Mouse (Mus musculus): Measurements from ENCODE around the gene Evi2. TPM values are rescaled to one million over a fixed set of nuclear protein-coding genes. Genes with fewer than 3 reads are reported as not detected.

Gene Evi2
- polyA plus RNA-seq, 1 experiment = not detected

DNA sequence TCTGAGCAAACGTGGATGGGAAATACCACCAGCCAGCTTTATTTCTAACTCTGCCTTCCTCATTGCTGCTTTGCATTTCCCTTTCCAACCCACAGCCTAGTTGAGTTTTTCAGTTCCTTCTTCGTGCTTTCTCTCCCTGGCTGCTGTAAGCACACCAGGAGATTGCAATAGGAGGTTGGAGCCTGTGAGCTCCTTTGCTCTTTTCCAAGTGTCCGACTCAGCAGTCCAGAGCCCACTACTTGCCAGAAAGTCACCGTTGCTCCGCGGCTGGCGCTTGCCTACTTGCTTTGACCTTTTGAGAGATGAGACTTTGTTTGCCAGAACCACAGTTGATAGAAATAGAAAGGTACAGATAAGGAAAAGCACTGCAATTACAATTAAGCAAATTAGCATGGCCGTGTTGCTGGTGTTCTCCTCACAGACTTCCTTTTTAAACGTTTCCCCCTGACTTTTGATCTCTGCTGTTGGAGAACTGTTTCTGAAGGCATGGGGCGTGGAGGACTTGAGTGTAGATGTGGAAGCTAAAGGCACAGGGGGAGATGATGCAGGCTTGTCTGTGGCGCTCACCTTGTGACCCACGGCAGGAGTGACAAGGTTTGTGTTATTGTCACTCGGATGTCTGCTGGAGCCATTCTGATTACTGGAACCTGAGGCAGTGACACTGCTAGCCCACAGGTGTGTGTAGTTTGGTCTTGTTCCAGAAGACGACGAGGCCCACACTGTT is 3.2 kb downstream of the Evi2 start:
- Histone ChIP-seq H3K27ac (ENCODE audit: insufficient read depth, low read length) (no peak overlapping the region), H3K4me1 (ENCODE audit: control insufficient read depth, insufficient read depth, low read length) (peaks cover 2% of the 10 kb centered on the region; the same call in 1 of the 2 replicates), H3K4me3 (ENCODE audit: insufficient read depth, low read length) (no peak overlapping the region)
- TF ChIP-seq CTCF (IDR thresholded peaks at IDR 0.05; ENCODE audit: borderline replicate concordance, insufficient read depth, low read length) (no peak), POLR2A (IDR thresholded peaks at IDR 0.05; ENCODE audit: low read depth, low read length) (no peak)

DNA sequence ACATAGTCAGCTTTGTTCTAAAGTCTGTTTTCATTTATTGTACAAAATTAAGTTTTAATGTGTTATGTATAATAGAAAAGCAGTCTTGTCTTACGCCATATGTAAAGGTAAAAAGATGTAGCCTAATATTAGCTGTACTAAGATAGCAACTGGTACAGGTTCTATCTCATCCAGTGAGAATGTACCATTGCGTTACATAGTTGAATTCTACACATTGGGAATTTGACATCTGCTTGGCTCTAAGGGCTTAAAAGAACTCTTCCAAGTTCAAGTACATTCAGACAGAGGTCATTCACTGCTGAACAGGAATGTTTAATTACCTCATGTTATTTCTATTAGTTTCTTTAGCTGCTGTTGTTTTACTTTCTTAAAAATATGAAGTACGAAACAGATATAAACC is 3.8 kb downstream of the Evi2 start:
- H3K4me3 ChIP-seq (ENCODE audit: insufficient read depth, low read length) = no peak overlapping the region
- TF ChIP-seq CTCF (IDR thresholded peaks at IDR 0.05; ENCODE audit: borderline replicate concordance, insufficient read depth, low read length) (no peak), POLR2A (IDR thresholded peaks at IDR 0.05; ENCODE audit: low read depth, low read length) (no peak)
- no peak overlapping the region for H3K27ac ChIP-seq (ENCODE audit: insufficient read depth, low read length)
- peaks cover 2% of the 10 kb centered on the region; the same call in 1 of the 2 replicates for H3K4me1 ChIP-seq (ENCODE audit: control insufficient read depth, insufficient read depth, low read length)

DNA sequence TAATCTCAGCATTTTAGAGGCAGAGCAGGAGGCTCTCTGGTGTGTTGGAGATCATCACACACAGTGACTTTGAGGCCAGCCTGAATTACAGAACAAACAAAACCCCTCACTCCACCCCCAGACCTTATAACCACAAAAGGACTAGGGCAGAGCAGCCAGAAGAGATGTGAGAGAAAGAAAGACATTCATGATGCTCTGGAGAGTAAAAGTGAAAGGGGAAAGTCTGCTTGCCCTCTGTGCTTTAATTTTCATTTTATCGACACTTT is 6.1 kb downstream of the Evi2 start:
- peaks cover 2% of the 10 kb centered on the region; the same call in 1 of the 2 replicates for H3K4me1 ChIP-seq (ENCODE audit: control insufficient read depth, insufficient read depth, low read length)
- no peak overlapping the region for H3K27ac ChIP-seq (ENCODE audit: insufficient read depth, low read length)
- H3K4me3 ChIP-seq (ENCODE audit: insufficient read depth, low read length) = no peak overlapping the region
- TF ChIP-seq POLR2A (IDR thresholded peaks at IDR 0.05; ENCODE audit: low read depth, low read length) (no peak), CTCF (IDR thresholded peaks at IDR 0.05; ENCODE audit: borderline replicate concordance, insufficient read depth, low read length) (no peak)

DNA sequence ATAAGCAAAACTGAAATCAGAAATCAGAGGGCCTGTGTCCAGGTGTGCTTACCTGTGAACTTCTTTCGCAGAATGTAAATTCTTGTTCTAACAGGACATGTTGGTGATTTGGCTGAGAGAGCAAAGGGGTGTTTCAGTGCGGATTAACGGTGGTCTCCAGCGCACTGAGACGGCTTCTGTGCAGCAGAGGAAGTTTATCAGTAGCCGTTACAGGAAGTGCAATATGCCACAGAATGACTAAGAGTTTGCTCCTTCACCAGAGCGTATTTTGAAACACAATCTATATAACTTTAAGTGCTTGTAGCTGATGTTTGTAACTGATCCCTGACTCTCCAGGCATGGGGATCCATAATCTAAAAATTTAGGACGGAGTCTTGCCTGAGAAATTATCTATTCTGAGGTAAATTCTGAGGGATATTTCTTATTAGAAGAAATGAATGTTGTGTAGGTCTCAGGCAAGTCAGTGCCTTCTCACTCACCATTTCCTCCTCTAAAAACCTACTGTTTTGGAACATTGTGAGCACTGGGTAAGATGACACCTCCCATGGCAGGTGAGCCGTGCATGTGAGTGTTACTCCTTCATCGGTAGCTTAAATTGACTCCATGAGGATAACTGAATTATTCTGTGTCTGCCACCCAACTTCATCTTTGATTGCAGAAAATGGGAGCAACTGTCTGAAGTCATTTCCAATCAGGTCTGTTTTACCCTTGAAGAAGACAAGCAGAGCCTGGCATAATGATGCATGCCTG is 6.7 kb downstream of the Evi2 start, which contains the start of gene Evi2b:
Gene Evi2b (minus strand): TSS at position 203 of the 750 bp plus-strand sequence.
- TF ChIP-seq CTCF (IDR thresholded peaks at IDR 0.05; ENCODE audit: borderline replicate concordance, insufficient read depth, low read length) = no peak
- no peak for TF ChIP-seq POLR2A (IDR thresholded peaks at IDR 0.05; ENCODE audit: low read depth, low read length)

DNA sequence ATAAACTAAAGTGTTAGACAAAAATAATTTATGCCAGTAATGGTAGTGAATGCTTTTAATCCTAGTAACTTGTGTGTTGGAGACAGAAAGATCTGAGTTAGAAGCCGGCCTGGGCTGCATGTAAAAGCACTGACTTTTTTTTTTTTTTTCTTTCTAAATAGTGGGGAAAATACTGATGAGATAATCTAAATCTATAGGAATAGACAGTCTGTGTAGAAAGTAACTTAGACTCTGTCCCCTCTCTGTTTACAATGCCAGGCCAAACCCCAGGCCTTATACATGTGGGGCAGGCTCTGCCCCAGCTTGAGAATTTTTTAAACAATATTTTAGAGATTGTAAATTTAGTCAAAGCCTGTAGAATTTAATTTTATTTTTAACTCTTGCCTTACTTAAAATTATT is 7.4 kb downstream of the Evi2 start:
- H3K4me3 ChIP-seq (ENCODE audit: insufficient read depth, low read length) = no peak overlapping the region
- TF ChIP-seq POLR2A (IDR thresholded peaks at IDR 0.05; ENCODE audit: low read depth, low read length) (no peak), CTCF (IDR thresholded peaks at IDR 0.05; ENCODE audit: borderline replicate concordance, insufficient read depth, low read length) (no peak)
- peaks cover 3% of the 10 kb centered on the region; the same call in 1 of the 2 replicates for H3K4me1 ChIP-seq (ENCODE audit: control insufficient read depth, insufficient read depth, low read length)
- no peak overlapping the region for H3K27ac ChIP-seq (ENCODE audit: insufficient read depth, low read length)

More for the DNA sequence above, 6.7 kb downstream of the Evi2 start, which contains the start of gene Evi2b:
- Histone ChIP-seq H3K27ac (ENCODE audit: insufficient read depth, low read length) (no peak within 1 kb of the TSS), H3K4me1 (ENCODE audit: control insufficient read depth, insufficient read depth, low read length) (peaks cover 3% of the 10 kb centered on the region; the same call in 1 of the 2 replicates), H3K4me3 (ENCODE audit: insufficient read depth, low read length) (no peak within 1 kb of the TSS)

DNA sequence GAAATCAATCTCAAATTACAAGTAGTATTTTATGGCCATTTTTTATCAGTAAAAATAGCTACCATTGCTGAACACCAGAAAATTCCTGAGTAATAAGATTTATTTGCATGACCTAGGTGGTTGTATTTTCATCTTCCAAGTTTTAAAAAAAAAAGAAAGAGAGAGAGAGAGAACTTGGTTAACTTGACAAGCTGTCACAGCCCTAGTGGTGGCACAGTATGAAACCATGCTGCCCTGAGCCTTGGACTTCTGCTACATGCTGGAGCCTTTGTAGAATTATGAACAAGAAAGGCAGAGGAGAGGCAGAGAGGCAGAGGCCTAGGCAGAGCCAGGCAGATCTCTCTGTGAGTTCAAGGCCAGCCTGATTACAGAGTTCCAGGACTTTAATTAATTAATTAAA is 8.5 kb downstream of the Evi2 start:
- H3K4me3 ChIP-seq (ENCODE audit: insufficient read depth, low read length) = no peak overlapping the region
- TF ChIP-seq CTCF (IDR thresholded peaks at IDR 0.05; ENCODE audit: borderline replicate concordance, insufficient read depth, low read length) (no peak), POLR2A (IDR thresholded peaks at IDR 0.05; ENCODE audit: low read depth, low read length) (no peak)
- H3K4me1 ChIP-seq (ENCODE audit: control insufficient read depth, insufficient read depth, low read length) = peaks cover 3% of the 10 kb centered on the region; the same call in 1 of the 2 replicates
- no peak overlapping the region for H3K27ac ChIP-seq (ENCODE audit: insufficient read depth, low read length)

DNA sequence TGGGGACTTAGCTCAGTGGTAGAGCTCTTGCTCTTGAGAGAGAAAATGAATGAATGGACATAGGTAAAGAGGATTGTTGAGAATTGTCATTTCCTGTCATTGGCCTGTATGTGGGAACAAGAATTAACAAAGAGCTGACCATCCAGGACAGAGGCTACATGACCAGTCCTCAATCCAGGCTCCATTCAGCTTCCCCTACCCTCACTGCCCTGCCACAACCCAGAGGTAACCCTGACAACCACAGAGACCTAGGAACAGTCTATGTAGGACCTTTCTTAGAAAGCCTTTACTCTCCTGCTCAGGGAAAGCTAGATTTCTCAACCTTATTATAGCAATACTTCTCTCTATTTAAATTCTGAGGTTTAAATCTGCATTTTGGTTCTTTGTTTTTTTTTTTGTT is 9.6 kb downstream of the Evi2 start:
- no peak for TF ChIP-seq POLR2A (IDR thresholded peaks at IDR 0.05; ENCODE audit: low read depth, low read length)
- TF ChIP-seq CTCF (IDR thresholded peaks at IDR 0.05; ENCODE audit: borderline replicate concordance, insufficient read depth, low read length) = no peak

DNA sequence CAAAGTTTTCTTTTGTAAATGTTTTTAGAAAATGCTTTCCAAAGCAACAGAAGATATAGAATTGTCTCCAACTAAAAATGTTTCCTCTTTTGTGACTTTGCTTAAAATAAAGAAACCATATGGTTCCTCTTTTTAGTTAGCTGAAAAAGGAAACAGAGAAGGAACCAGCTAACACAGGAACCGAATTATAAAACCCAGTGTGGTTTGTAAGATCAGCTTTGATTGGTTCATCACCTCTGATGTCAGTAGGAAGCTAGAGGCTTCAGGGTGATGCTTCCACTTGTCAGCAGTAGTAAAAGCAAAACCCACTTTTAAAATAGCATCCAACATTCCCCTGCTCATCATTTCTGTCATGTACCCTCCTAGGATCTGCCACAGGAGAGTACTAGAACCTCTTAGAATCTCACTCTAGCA is 10.5 kb downstream of the Evi2 start:
- TF ChIP-seq CTCF (IDR thresholded peaks at IDR 0.05; ENCODE audit: borderline replicate concordance, insufficient read depth, low read length) (no peak), POLR2A (IDR thresholded peaks at IDR 0.05; ENCODE audit: low read depth, low read length) (no peak)
- peak overlapping the region; percentile 87 for H3K27ac ChIP-seq (ENCODE audit: insufficient read depth, low read length)
- H3K4me1 ChIP-seq (ENCODE audit: control insufficient read depth, insufficient read depth, low read length) = peaks cover 6% of the 10 kb centered on the region
- H3K4me3 ChIP-seq (ENCODE audit: insufficient read depth, low read length) = no peak overlapping the region

More for the DNA sequence above, 9.6 kb downstream of the Evi2 start:
- Histone ChIP-seq H3K4me3 (ENCODE audit: insufficient read depth, low read length) (no peak overlapping the region), H3K27ac (ENCODE audit: insufficient read depth, low read length) (no peak overlapping the region), H3K4me1 (ENCODE audit: control insufficient read depth, insufficient read depth, low read length) (peaks cover 3% of the 10 kb centered on the region; the same call in 1 of the 2 replicates)

DNA sequence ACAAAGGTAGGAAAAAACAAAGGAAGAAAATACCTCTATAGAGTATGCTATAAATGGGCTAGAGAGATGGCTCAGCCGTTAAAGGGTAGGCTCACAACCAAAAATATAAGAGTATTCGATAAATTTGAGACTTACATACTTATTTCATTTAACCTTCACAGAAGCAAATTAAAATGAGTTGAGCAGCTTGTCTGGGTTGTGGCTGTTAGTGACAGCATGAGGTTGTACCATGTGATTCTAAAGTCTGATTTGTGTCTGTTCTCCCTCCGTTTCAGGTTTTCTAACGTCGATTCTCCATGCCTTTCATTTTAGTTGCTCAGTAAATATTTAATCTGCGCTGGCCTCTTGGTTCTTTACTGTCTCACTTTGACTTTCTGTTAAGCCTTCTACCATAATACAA is 11.1 kb downstream of the Evi2 start:
- no peak for TF ChIP-seq POLR2A (IDR thresholded peaks at IDR 0.05; ENCODE audit: low read depth, low read length)
- no peak for TF ChIP-seq CTCF (IDR thresholded peaks at IDR 0.05; ENCODE audit: borderline replicate concordance, insufficient read depth, low read length)
- Histone ChIP-seq H3K4me1 (ENCODE audit: control insufficient read depth, insufficient read depth, low read length) (peaks cover 6% of the 10 kb centered on the region), H3K4me3 (ENCODE audit: insufficient read depth, low read length) (no peak overlapping the region), H3K27ac (ENCODE audit: insufficient read depth, low read length) (peak overlapping the region; percentile 84)

DNA sequence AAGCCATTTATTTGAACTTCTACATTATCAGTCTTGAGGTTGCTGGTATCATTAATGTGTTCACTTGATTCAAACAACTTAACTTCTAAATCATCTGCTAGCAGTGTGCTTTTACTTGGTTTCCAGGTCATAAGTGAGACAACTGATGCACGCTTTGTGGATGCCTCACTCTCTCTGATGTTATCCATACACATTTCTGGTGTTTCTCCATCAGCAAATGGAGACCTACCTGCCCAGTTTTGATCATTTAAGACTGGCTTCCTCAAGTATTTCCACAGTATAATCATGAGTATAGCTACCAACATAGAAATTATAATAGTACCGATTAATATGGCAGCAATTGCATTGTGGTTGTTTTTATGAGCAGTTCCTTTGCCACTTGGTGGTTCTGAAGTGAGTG is 14.6 kb downstream of the Evi2 start:
- Histone ChIP-seq H3K4me3 (ENCODE audit: insufficient read depth, low read length) (no peak overlapping the region), H3K27ac (ENCODE audit: insufficient read depth, low read length) (no peak overlapping the region), H3K4me1 (ENCODE audit: control insufficient read depth, insufficient read depth, low read length) (peaks cover 4% of the 10 kb centered on the region)
- TF ChIP-seq CTCF (IDR thresholded peaks at IDR 0.05; ENCODE audit: borderline replicate concordance, insufficient read depth, low read length) (no peak), POLR2A (IDR thresholded peaks at IDR 0.05; ENCODE audit: low read depth, low read length) (no peak)

Data from embryonic fibroblast, embryonic 13.5 days (primary cell).